Mouse (Mus musculus) forebrain, embryonic 15.5 days (tissue): ENCODE measurements at regions not wholly inside any gene's neighbourhood (a gene's known extent, or its start where the extent isn't known, plus 50 kb on each side); places are given as distances from the start of the nearest gene placed in this dataset.

ENCODE experiments used
- ATAC-seq: fragments of 200-750 bp; cut with Nextera tagmentation; replicated peaks from 2 replicates; pipeline ENCODE4 v1.8.0; 2017; ENCODE audit warnings: mild to moderate bottlenecking, moderate TSS enrichment, moderate library complexity
- H3K27ac ChIP-seq: fragments of 300-500 bp; sonication (generic); replicated peaks from 2 replicates; pipeline ENCODE4 v1.5.1; 2015; ENCODE audit warnings: mild to moderate bottlenecking, inconsistent platforms
- H3K27me3 ChIP-seq: fragments of 300-500 bp; sonication (generic); 2 replicates; pipeline ENCODE4 v1.6.1; 2015; ENCODE audit warnings: inconsistent platforms
- H3K36me3 ChIP-seq: fragments of 300-500 bp; sonication (generic); 2 replicates; pipeline ENCODE4 v1.6.1; 2015; ENCODE audit warnings: mild to moderate bottlenecking, inconsistent platforms
- H3K4me1 ChIP-seq: fragments of 300-500 bp; sonication (generic); 2 replicates; pipeline ENCODE4 v1.6.1; 2015; ENCODE audit warnings: inconsistent platforms
- H3K4me2 ChIP-seq: fragments of 300-500 bp; sonication (generic); replicated peaks from 2 replicates; pipeline ENCODE4 v1.6.1; 2015; ENCODE audit warnings: mild to moderate bottlenecking, inconsistent platforms
- H3K4me3 ChIP-seq: fragments of 300-500 bp; sonication (generic); 2 replicates; pipeline ENCODE4 v1.5.1; 2015; ENCODE audit warnings: mild to moderate bottlenecking, inconsistent platforms
- H3K9ac ChIP-seq: fragments of 300-500 bp; sonication (generic); replicated peaks from 2 replicates; pipeline ENCODE4 v1.6.1; 2015; ENCODE audit warnings: mild to moderate bottlenecking, inconsistent platforms
- H3K9me3 ChIP-seq: fragments of 300-500 bp; sonication (generic); 2 replicates; pipeline ENCODE4 v1.6.1; 2016; ENCODE audit warnings: inconsistent platforms
- WGBS: fragments of 180-500 bp; shearing (Covaris S2); methylation state at CpG from one replicate; pipeline ENCODE4 v1.1.7; 2015; ENCODE audit warnings: mixed read lengths; 5-methylcytosine and 5-hydroxymethylcytosine counted together

- Histone ChIP-seq H3K9ac (no peak overlapping the region), H3K9me3 (no peaks in the 10 kb centered on the region), H3K4me3 (no peak overlapping the region), H3K27me3 (no peaks in the 10 kb centered on the region), H3K4me1 (no peaks in the 10 kb centered on the region), H3K36me3 (no peaks in the 10 kb centered on the region), H3K27ac (no peak overlapping the region), H3K4me2 (no peak overlapping the region)
- no peak for ATAC-seq
- WGBS = 67% methylated on average over 1 of the region's 1 CpGs
Observed at GRCm38 (mm10) chr3:74787741-74788140, 377.1 kb downstream of the Zbbx start.

GRCm38 (mm10) chr3:74778337-74778736 lies 386.5 kb downstream of the Zbbx start:
- H3K4me1 ChIP-seq = no peaks in the 10 kb centered on the region
- ATAC-seq = no peak
- 92% methylated on average over 5 of the region's 5 CpGs for WGBS
- H3K4me3 ChIP-seq = no peak overlapping the region
- no peaks in the 10 kb centered on the region for H3K27me3 ChIP-seq
- H3K9me3 ChIP-seq = no peaks in the 10 kb centered on the region
- H3K36me3 ChIP-seq = no peaks in the 10 kb centered on the region
- no peak overlapping the region for H3K27ac ChIP-seq
- H3K4me2 ChIP-seq = no peak overlapping the region
- H3K9ac ChIP-seq = no peak overlapping the region

GRCm38 (mm10) chr3:74742123-74742522 lies 422.7 kb downstream of the Zbbx start:
- H3K36me3 ChIP-seq = no peaks in the 10 kb centered on the region
- no peaks in the 10 kb centered on the region for H3K9me3 ChIP-seq
- no peaks in the 10 kb centered on the region for H3K4me1 ChIP-seq
- 84% methylated on average over 2 of the region's 2 CpGs for WGBS
- no peak overlapping the region for H3K9ac ChIP-seq
- no peak overlapping the region for H3K4me2 ChIP-seq
- ATAC-seq = no peak
- no peak overlapping the region for H3K27ac ChIP-seq
- no peak overlapping the region for H3K4me3 ChIP-seq
- H3K27me3 ChIP-seq = no peaks in the 10 kb centered on the region

GRCm38 (mm10) chr3:74739718-74740117 lies 425.1 kb downstream of the Zbbx start:
- ATAC-seq = peak; percentile 70; the same call in 1 of the 2 replicates
- no peak overlapping the region for H3K4me3 ChIP-seq
- WGBS = 33% methylated on average over 2 of the region's 2 CpGs

More at GRCm38 (mm10) chr3:74739718-74740117, 425.1 kb downstream of the Zbbx start:
- Histone ChIP-seq H3K4me1 (no peaks in the 10 kb centered on the region), H3K9me3 (no peaks in the 10 kb centered on the region), H3K9ac (no peak overlapping the region), H3K27ac (no peak overlapping the region), H3K4me2 (no peak overlapping the region), H3K27me3 (no peaks in the 10 kb centered on the region), H3K36me3 (no peaks in the 10 kb centered on the region)
